Mouse (Mus musculus): Measurements from ENCODE around the gene Car10.

Car10 gene

DNA sequence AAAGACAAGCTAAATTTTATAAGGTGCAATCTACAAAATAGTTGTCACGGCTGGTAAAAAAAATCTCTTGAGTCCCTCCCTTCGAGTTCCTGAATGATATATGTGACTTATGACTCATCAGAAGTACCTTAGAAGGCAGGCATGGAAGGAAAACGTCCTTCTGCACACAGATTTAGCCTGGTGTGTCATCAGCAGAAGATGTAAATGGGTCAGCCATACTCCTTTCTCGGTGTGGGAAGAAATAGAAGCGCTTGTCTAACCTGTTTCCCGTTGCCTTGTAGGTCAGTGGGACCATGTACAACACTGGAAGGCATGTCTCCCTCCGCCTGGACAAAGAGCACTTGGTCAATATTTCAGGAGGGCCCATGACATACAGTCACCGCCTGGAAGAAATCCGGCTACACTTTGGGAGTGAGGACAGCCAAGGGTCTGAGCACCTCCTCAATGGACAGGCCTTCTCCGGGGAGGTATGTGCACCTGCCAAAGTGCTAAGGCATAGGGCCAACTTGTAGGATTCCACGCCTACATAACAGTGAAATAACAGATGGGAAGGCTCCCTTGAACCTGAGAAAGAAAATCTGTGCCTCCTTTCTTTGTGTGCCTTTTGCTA lies 392.5 kb downstream of the Car10 start:
- DNase-seq (ENCODE audit: low spot score in 2 of 2) = no peak

DNA sequence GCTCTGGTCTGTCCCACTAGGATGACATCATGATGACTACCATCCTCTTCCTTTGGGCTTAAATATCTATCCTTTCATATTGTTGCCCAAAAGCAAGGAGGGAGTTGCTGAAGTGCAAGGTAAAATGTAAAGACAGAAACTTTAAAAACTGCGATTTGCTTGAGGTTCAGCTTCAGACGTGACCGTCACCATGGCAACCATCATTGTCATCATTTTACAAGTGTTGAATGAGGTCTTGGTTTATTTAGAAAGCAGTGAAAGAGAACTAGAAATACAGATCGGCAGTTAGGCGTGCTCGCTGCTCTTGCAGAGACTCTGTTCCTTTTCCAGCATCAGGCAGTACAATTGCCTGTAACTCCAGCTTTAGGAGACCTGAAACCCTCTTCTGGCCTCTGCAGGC lies 400.1 kb downstream of the Car10 start:
- no peak for DNase-seq (ENCODE audit: low spot score in 2 of 2)

DNA sequence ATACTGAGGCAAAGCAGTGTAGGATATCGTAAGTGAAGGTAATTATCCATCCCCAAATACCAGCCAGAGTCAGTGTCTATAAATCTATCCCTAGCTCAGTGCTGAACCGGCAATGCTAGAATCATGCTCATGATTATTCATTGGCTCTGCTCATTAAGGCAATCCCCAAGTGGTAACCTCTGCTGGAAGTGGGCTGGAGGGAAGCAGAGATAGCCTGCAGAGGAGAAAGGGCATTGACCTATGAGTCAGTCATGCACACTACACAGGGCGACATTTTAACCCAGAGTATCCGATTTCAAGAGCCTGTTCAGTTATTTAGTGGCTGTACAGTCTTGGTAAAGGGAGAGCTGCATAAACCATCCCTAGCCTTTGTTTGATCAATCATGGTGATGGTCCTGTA lies 402.6 kb downstream of the Car10 start:
- DNase-seq (ENCODE audit: low spot score in 2 of 2) = no peak

DNA sequence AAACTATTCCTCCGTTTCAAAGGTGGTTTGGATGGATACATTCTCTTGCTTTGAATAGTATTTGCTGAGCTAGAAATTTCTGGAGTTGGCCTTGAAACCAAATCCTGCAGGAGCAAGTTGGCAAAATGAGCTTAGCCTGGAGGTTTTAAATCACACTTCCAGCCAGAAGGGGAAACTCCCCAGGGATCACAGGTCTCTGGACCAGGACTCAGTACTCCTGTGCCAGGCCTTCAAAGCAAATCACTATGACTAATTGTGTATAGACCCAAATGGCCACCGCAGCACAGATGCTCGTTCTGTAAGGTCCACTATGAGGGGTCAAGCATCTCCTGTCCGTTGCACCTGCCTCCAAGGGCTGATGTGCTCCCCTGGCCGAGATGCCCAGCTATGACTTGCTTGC lies 403.8 kb downstream of the Car10 start:
- DNase-seq (ENCODE audit: low spot score in 2 of 2) = no peak

DNA sequence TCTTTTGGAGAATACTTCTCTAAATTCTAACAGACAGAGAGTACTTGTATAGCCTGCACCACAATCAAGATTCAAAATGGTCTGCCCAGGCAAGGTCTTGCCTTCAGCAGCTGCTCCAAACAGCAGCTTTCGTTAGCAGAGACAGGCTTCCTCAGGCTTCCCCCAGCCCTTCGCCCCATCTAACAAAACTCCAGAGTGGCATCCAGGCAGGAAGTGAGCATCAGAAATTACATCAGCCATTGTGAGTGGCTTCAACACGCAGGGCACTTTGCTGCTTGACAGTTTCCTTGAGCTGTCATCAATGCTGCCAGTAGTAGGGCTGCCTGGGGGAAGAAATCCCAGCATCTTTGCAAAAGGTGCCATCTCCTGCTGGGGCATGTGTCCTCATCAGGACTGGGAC lies 405.0 kb downstream of the Car10 start:
- no peak for DNase-seq (ENCODE audit: low spot score in 2 of 2)

DNA sequence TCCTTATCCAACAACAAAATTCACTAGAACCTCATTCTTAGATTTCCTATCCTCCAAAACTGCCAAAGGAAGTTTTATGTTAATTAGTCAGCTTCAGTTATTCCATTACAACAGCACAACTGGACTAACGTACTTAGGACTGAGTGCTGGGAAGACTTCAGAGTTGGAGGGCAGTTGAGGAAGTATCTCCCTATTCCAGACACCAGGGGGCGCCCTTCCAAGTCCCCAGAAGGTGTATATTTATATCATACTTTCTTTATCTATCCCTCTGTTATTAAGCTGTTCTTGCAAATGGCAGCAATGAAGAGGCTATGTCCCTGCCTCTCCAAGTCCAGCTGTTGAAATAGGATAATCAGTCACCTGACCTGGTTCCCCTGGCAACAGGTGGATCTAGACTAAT lies 405.6 kb downstream of the Car10 start:
- DNase-seq (ENCODE audit: low spot score in 2 of 2) = no peak

DNA sequence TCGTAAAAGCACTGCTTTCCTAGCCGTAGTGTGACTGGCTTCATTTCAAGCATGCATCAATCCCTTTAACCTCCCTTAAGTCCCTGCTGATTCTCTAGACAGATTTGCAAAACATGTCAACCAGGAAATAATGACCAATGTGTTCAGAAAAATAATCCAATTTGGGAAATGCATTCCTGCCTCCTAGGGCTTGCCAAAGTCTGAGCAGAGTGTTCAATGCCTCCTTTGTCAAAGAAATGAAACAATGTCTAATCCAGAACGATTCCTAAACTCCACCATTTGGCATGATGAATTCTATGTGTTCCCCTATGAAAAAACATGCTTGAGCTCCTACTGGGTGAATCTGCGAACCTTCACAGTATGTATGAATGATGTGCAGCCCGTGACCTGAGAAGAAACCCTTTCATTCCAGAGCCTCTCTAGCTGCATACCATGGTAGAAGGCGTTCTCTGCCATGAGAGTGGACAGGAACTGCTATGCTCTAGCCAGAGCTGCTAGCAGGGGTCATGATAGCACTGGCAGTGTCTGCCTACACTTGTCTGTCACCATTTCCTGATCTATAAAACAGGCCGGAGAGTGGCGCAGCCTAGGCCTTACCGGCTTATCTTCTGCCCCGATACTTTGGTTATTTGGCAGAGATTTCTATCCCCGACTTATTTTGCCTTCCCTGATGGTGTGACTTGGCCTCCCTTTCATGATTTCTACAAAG lies 411.9 kb downstream of the Car10 start:
- DNase-seq (ENCODE audit: low spot score in 2 of 2) = no peak

DNA sequence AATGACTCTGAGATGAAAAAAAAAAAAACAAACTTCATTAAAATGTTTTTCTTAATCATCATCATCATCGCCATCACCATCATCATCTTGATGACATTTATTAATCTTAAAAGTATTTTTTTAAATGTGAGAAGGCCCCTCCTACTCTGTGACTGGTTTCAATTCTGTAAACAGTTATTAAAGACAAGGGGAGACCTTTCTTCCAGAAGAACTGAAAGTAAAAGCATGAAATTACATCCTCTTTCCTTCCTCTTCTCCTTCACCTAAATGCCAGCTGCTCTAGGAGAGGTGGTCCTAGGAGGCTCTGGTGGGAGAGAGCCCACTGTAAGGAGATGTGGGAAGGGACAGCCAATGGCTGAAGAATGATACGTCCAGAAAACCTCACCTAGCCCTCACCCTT lies 415.0 kb downstream of the Car10 start:
- no peak for DNase-seq (ENCODE audit: low spot score in 2 of 2)

DNA sequence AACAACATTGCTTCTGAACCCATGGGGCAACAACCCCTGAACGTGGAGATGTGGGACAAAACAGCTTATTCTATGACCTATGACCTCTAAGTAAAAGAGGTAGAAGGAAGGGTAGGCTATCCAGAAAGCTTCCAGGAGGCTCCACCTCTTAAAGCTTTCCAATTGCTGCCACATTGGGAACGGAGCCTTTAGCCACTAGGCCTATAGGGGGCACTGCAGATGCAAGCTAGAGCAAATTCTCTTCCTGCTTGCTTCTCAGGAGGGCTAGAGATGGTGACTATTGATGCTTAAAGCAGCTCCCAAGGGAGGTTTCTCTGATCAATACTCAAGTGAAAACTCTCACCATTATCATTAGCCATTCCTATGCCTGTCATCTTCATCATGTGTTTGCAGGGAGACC lies 416.6 kb downstream of the Car10 start:
- no peak for DNase-seq (ENCODE audit: low spot score in 2 of 2)

DNA sequence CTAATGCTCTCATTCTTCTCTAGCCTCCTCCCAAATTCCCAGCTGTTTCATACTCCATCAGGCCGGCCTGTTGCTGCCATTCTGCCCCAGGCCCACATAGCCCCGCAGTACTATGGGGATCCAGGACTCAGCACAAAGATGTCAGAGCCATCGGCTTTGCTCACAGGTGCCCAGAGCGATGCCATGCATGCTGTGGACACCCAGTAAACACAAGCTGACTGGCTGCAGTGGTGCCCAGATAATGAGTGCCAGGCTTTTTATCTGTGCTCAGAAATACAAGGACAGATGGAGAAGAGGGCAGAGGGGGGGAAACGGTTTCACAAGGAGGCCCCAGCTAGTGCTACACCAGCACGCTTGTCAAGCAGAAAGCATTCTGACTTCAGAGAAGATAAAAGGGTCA lies 417.7 kb downstream of the Car10 start:
- DNase-seq (ENCODE audit: low spot score in 2 of 2) = no peak

DNA sequence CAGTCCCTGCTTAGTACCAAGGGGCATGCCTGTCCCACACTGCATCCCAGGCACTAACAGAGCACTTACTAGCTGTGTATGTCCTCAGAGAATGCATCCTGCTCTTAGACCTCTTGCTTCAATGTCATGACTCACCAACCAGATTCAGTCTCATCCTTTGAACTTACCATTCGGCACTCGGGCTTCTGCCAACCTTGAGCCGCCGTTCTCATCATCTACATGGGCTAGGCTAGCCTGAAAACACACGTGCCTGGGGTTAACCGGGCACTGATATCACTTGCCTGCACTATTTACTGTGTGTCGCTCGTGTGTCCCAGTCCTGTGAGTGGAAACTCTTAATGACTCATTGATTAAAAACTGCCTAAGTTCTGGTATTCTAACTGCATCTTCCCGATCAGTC lies 418.4 kb downstream of the Car10 start:
- no peak for DNase-seq (ENCODE audit: low spot score in 2 of 2)

DNA sequence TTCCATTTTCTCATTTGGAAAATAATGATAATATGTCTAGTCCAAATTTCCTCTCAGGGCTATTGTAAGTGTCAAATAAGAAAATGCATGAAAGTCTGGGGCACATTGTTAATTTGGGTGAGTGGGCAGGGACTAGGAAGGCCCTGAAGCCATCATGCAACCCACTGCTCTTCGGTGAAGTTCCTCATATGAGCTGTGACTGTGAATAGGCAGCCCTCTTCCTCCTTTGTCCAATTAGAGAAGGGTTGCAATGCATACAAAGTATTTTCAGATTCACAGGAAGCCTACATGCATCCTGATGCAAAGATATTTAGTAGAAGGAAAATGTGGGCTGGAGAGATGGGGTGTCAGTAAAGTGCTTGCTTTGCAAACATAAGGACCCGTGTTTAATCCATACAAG lies 419.1 kb downstream of the Car10 start:
- DNase-seq (ENCODE audit: low spot score in 2 of 2) = no peak

DNA sequence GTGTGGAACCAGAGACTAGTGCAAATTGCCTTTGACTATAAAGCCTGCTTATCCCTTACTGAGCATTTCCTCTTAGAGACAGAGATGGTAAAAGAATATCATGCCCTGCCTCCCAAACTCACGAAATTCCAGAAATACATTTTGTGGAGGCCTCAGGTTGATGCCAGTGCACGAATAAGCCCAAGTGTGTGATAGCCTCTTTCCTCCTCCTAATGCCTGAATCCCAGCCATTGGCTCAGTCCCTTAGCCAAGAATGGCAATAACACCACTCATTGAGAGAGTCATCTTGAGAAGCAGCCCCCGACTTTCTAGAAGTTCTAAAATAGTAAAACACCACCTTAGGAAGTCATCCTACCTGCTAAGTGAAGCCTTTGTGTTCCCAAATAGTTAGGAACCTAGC lies 424.7 kb downstream of the Car10 start:
- no peak for DNase-seq (ENCODE audit: low spot score in 2 of 2)

DNA sequence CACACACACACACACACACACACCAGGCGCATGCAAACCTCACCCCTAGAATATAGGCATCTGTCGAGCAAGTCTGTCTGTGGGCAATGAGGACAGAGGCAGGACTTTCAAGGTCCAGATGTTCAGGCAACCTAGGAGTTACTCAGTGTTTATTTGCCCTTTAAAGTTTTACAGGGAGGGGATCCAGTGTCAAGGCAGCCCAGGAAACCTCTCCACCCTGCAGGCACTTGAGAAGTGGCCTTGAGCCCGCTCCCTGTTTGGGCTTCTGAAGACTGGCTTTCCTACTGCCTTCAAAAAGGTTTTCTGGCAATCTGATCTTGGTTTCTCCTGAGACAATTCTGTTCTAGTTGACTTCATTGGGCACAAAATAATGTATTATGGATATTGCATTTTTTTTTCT lies 428.1 kb downstream of the Car10 start:
- DNase-seq (ENCODE audit: low spot score in 2 of 2) = no peak

DNA sequence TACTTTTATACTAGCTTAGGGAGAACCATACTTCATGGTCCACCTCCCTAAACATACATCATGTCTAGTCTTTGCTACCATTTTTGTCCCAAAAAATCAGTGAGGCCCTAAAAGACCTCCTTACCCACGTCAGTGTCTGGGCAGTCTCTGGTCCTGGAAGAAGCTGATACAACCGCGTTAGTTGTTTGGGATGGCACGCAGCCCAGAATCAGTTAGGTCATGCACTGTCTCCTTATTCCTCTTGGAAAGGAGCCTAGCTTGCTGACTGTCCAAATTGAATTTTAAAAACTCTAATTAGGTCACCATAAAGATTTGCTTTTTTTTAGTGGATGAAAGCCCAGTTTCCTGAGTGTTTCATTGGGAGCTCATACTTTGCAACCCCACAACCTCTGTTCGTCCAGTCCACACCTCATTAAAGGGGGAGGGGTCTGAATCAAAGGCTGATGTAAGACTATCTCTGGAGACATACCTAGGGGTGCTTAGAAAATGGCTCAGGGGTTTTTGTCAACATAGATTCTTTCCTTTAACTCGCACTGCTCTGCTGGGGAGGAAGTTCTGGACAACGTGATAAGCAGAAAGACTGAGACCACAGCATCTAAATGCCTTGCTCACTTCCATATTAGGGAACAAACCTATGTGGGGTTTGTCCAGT lies 433.3 kb downstream of the Car10 start:
- peak in 1 of 2 experiments; percentile 17 for DNase-seq (ENCODE audit: low spot score in 2 of 2)

DNA sequence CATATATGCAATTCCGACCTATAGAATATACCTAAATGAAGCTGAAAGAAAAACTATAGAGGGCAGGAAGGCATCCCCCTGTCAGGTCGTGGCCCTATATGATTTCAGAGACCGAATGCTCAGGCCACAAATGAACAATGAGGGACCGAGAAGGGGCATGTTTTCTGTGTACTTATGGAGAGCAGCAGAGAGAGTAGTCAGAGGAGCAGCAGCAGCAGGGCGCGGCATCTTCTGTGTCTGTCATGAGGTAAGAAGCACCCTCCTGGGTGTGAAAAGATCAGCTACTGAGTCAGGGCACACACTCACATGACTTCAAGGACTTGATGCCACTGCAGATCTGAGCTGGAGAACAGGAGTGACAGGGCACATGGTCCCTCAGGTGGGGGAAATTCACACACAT lies 438.4 kb downstream of the Car10 start:
- no peak for DNase-seq (ENCODE audit: low spot score in 2 of 2)

DNA sequence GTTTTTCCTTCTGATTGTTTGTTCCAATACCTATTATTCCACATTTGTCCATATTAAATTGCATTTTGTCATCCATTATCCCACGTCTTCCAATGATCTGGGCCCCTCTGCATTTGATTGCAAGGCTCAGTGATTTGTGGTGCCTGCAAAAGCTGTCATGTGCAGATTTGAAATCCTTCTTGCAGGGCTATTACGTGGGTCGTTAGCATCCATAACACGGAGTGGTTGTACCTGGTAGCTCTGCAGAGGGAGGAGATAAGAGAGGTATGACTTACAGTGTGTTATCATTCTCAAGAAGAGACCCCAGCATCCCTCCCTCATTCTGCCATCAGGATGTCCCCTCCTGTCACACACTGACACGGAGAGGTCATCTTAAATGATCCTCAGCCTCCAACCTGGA lies 451.1 kb downstream of the Car10 start:
- no peak for DNase-seq (ENCODE audit: low spot score in 2 of 2)

DNA sequence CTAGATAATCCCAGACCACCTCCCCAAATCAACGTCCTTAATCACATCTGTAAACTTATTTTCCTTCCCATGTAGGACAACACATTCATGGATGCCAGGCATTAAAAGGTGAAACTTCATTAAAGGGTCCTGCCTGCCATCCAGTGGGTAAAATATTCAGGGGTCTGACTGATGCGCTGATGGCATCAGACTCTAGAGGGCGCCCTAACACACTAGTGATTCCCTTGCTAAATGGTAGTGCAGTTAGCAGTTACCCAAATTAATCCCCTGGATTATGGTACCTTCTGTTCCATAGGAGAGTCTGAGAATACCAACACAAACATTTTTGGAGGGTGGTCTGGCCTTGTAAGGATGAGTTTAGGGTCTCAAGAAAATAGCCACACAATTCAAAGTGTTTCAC lies 453.1 kb downstream of the Car10 start:
- peak in 1 of 2 experiments; percentile 33 for DNase-seq (ENCODE audit: low spot score in 2 of 2)

DNA sequence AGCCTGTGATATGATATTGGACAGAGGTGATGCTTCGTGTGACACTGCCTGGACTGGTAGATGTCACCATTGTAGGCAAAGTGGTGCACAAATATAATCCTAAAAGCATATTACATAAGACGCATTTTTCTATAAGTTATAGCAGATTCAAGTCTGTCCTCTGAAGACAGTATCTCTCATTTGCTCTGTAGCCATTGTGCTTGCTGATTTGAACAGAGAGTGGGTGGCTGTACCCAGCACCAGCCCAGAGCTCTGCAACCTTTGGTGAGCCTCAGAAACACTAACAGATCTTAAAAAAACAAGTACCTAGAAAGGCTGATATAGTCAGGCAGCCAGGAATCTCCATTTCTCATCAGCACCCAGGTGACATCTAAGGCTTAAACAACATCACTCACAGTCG lies 461.3 kb downstream of the Car10 start:
- DNase-seq (ENCODE audit: low spot score in 2 of 2) = no peak

DNA sequence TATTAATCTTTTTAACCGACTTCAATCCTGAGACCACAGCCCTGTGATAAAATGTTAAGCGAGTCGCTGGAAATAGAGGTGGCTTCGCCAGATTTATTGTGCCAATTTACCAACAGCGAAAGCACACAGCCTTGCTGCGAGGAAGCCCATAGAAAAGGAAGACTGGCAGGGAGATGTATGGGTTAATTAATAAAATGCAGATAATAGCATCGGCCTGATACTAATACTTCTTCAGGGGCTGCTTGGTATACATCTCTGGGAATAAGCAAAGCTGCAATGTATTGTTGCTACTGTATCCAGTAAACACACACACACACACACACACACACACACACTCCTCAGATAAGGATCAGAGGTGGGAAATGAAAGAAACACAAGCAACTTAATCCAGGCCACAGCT lies 462.7 kb downstream of the Car10 start:
- DNase-seq (ENCODE audit: low spot score in 2 of 2) = no peak

DNA sequence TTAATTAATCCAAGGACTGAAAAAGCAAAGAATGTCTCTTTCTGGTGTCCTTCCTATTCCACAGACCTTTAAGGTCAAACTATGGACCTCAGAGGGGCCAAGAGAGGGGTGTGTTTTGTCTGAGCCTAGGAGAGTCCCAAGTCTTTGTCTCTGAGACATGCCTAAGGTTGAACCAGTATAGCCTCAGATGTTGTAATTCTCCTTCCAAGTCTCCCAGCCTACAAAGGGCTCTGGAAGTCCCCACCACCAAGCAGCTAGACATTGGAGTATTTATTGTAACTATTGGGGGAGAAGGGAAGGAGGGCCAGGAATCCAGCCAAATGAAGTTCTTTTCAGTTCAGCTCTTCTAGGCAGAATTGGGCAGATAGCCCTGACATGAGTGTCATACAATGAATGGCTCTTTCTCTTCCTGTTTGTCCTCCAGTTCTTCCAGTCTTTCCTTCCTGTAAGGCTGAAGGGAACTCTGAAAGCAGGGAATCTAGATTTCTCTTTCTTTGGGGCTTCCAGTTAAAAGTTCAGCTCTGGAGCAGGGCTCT lies 464.6 kb downstream of the Car10 start:
- DNase-seq (ENCODE audit: low spot score in 2 of 2) = no peak

DNA sequence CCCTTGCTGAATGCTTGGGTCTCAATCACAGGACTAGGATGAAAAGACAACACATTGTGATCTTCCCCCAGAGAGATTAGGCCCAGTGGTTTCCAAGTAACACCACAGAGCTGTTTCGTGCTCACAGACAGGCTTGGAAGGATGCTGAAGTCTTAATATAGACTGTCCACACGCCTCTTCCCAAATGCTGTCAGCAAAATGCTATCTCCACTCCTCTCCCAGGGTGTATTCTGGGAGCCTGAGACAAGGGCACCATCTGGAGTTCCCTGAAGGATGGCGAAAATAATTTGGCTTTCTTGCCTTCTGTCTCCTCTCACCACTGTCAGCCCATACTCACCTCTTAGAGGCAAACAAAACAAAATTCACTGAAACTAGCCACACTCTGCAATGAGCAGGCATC lies 467.9 kb downstream of the Car10 start:
- DNase-seq (ENCODE audit: low spot score in 2 of 2) = peak; percentile 40 to 73
